Mouse (Mus musculus) midbrain, postnatal 0 days (tissue): ENCODE results near the gene Sdk2. TPM values are rescaled to one million over a fixed set of nuclear protein-coding genes. Genes with fewer than 3 reads are reported as not detected.

Experiments used
- ATAC-seq: fragments of 200-750 bp; cut with Nextera tagmentation; 2 replicates; pipeline ENCODE4 v1.8.0; 2017; ENCODE audit warnings: moderate number of reproducible peaks, mild to moderate bottlenecking, moderate TSS enrichment, moderate library complexity; ENCODE audit not compliant: low FRiP score
- DNase-seq: peaks from one replicate; pipeline ENCODE4 v3.0.0-alpha.2; 2015; ENCODE audit warnings: low spot score
- H3K27ac ChIP-seq: fragments of 300-500 bp; sonication (generic); 2 replicates; pipeline ENCODE4 v1.5.1; 2014; ENCODE audit warnings: low read depth, mild to moderate bottlenecking, low read length, mixed read lengths
- H3K27me3 ChIP-seq: fragments of 300-500 bp; sonication (generic); 2 replicates; pipeline ENCODE4 v1.6.1; 2014; ENCODE audit warnings: low read length, control low read depth, mixed read lengths; ENCODE audit not compliant: insufficient read depth
- H3K36me3 ChIP-seq: fragments of 300-500 bp; sonication (generic); 2 replicates; pipeline ENCODE4 v1.6.1; 2014; ENCODE audit warnings: low read length, control low read depth, mixed read lengths; ENCODE audit not compliant: insufficient read depth
- H3K4me1 ChIP-seq: fragments of 300-500 bp; sonication (generic); 2 replicates; pipeline ENCODE4 v1.6.1; 2014; ENCODE audit warnings: mild to moderate bottlenecking, control low read depth, antibody characterized with exemption, low read length, mixed read lengths; ENCODE audit not compliant: insufficient read depth
- H3K4me2 ChIP-seq: fragments of 300-500 bp; sonication (generic); 2 replicates; pipeline ENCODE4 v1.6.1; 2014; ENCODE audit warnings: low read depth, mild to moderate bottlenecking, low read length, mixed read lengths; ENCODE audit not compliant: poor library complexity, severe bottlenecking
- H3K4me3 ChIP-seq: fragments of 300-500 bp; sonication (generic); 2 replicates; pipeline ENCODE4 v1.5.1; 2014; ENCODE audit warnings: low read depth, mild to moderate bottlenecking, low read length, moderate library complexity
- H3K9ac ChIP-seq: fragments of 300-500 bp; sonication (generic); replicated peaks from 2 replicates; pipeline ENCODE4 v1.6.1; 2014; ENCODE audit warnings: mild to moderate bottlenecking, low read length, moderate library complexity, mixed read lengths; ENCODE audit not compliant: poor library complexity, severe bottlenecking
- H3K9me3 ChIP-seq: fragments of 300-500 bp; sonication (generic); 2 replicates; pipeline ENCODE4 v1.6.1; 2016; ENCODE audit warnings: low read length, control low read depth
- CTCF ChIP-seq: IDR thresholded peaks from 2 replicates; pipeline ENCODE4 v1.5.1; 2016; ENCODE audit warnings: antibody characterized with exemption, mild to moderate bottlenecking
- WGBS: fragments of 180-500 bp; shearing (Covaris S2); extraction: QIAGEN DNeasy Blood & Tissue Kit; methylation state at CpG from one replicate; pipeline ENCODE4 v1.1.7; 2014; 5-methylcytosine and 5-hydroxymethylcytosine counted together
- polyA plus RNA-seq: library from polyadenylated mRNA; unstranded; fragments of >200 nt; fragmentation: Nextera tagmentation; extraction: Ambion mirVana; gene quantifications from 2 replicates; pipeline ENCODE4 v1.2.1, GENCODE M21; 2015
- total RNA-seq: library from RNA; depleted of rRNA; stranded (reverse); fragments of >200 nt; gene quantifications from 2 replicates; pipeline ENCODE4 v1.2.3, GENCODE M21; 2014

Gene Sdk2
- total and polyA plus RNA-seq, 2 experiments from 2014 or later, result 2.5 to 26.1 TPM

- ATAC-seq (no peak), DNase-seq (peak; percentile 61)
- no peak overlapping the region for H3K4me2 ChIP-seq
- no peak overlapping the region for H3K9ac ChIP-seq
- H3K27ac ChIP-seq, result no peak overlapping the region
- H3K36me3 ChIP-seq, result no peaks in the 10 kb centered on the region
- H3K4me3 ChIP-seq, result no peak overlapping the region
- no peaks in the 10 kb centered on the region for H3K9me3 ChIP-seq
- H3K4me1 ChIP-seq, result peaks cover 4% of the 10 kb centered on the region; the same call in 1 of the 2 replicates
- 26% methylated on average over 14 of the region's 14 CpGs for WGBS
- TF ChIP-seq CTCF, result no peak
- H3K27me3 ChIP-seq, result no peaks in the 10 kb centered on the region
Observed at GRCm38 (mm10) chr11:113799041-113799447, 267.8 kb downstream of the Sdk2 start.

GRCm38 (mm10) chr11:113798011-113798410 lies 268.8 kb downstream of the Sdk2 start:
- WGBS, result 68% methylated on average over 6 of the region's 6 CpGs
- Histone ChIP-seq H3K4me3 (no peak overlapping the region), H3K4me2 (no peak overlapping the region), H3K36me3 (peaks cover 2% of the 10 kb centered on the region; the same call in 1 of the 2 replicates), H3K27me3 (no peaks in the 10 kb centered on the region), H3K4me1 (peaks cover 4% of the 10 kb centered on the region; the same call in 1 of the 2 replicates), H3K27ac (no peak overlapping the region), H3K9ac (no peak overlapping the region), H3K9me3 (no peaks in the 10 kb centered on the region)
- ATAC-seq, result no peak
- TF ChIP-seq CTCF, result no peak
- peak; percentile 56 for DNase-seq

GRCm38 (mm10) chr11:113797014-113797983 lies 269.5 kb downstream of the Sdk2 start:
- no peak for TF ChIP-seq CTCF
- Histone ChIP-seq H3K9me3 (no peaks in the 10 kb centered on the region), H3K4me1 (peaks cover 4% of the 10 kb centered on the region; the same call in 1 of the 2 replicates), H3K4me3 (no peak overlapping the region), H3K27ac (0 out of 2 replicates have a peak overlapping the region, but pooled peaks have one; percentile 32), H3K4me2 (no peak overlapping the region), H3K9ac (no peak overlapping the region), H3K27me3 (no peaks in the 10 kb centered on the region), H3K36me3 (peaks cover 6% of the 10 kb centered on the region; the same call in 1 of the 2 replicates)
- DNase-seq (peak; percentile 31), ATAC-seq (no peak)
- WGBS, result 52% methylated on average over 19 of the region's 19 CpGs

- H3K27ac ChIP-seq, result no peak overlapping the region
- H3K36me3 ChIP-seq, result peaks cover 6% of the 10 kb centered on the region; the same call in 1 of the 2 replicates
- 81% methylated on average over 12 of the region's 12 CpGs for WGBS
- DNase-seq, result no peak
- no peaks in the 10 kb centered on the region for H3K27me3 ChIP-seq
- no peak overlapping the region for H3K9ac ChIP-seq
- no peak for ATAC-seq
- H3K4me3 ChIP-seq, result no peak overlapping the region
- no peaks in the 10 kb centered on the region for H3K9me3 ChIP-seq
- no peak for TF ChIP-seq CTCF
- H3K4me2 ChIP-seq, result no peak overlapping the region
- peaks cover 4% of the 10 kb centered on the region; the same call in 1 of the 2 replicates for H3K4me1 ChIP-seq
Observed at GRCm38 (mm10) chr11:113795846-113796245, 271.0 kb downstream of the Sdk2 start.

- WGBS, result 38% methylated on average over 16 of the region's 16 CpGs
- Histone ChIP-seq H3K27ac (peak overlapping the region; percentile 47; the same call in 1 of the 2 replicates), H3K4me1 (no peaks in the 10 kb centered on the region), H3K4me3 (no peak overlapping the region), H3K27me3 (no peaks in the 10 kb centered on the region), H3K4me2 (no peak overlapping the region), H3K9me3 (no peaks in the 10 kb centered on the region), H3K9ac (no peak overlapping the region), H3K36me3 (peaks cover 6% of the 10 kb centered on the region; the same call in 1 of the 2 replicates)
- ATAC-seq, result peak; percentile 83
- DNase-seq, result peak; percentile 78
- no peak for TF ChIP-seq CTCF
Observed at GRCm38 (mm10) chr11:113791357-113792215, 275.3 kb downstream of the Sdk2 start.
